Mouse (Mus musculus): ENCODE results near the gene 4930583I09Rik. TPM values are rescaled to one million over a fixed set of nuclear protein-coding genes. Genes with fewer than 3 reads are reported as not detected.

Gene 4930583I09Rik
- polyA plus RNA-seq, 1 experiment, result 0.20 TPM

- no peaks in the 10 kb centered on the region for H3K36me3 ChIP-seq (ENCODE audit: control insufficient read depth, insufficient read depth, low read length)
- no peak for TF ChIP-seq CTCF (IDR thresholded peaks at IDR 0.05; ENCODE audit: control insufficient read depth, insufficient read depth, insufficient replicate concordance, low read depth, low read length)
- no peak for TF ChIP-seq POLR2A (IDR thresholded peaks at IDR 0.05; ENCODE audit: control insufficient read depth, low read depth, low read length)
- no peak overlapping the region for H3K4me3 ChIP-seq (ENCODE audit: control insufficient read depth, low read depth, low read length)
- no peak overlapping the region for H3K27ac ChIP-seq (ENCODE audit: control insufficient read depth, insufficient read depth, low read depth, low read length)
- H3K27me3 ChIP-seq (ENCODE audit: control insufficient read depth, insufficient read depth, low read length), result no peaks in the 10 kb centered on the region
- H3K4me1 ChIP-seq (ENCODE audit: control insufficient read depth, insufficient read depth, low read length), result no peaks in the 10 kb centered on the region
These were observed 14.9 kb downstream of the 4930583I09Rik start for GRCm38 (mm10) chr17:64820841-64821593.

GRCm38 (mm10) chr17:64816298-64816697, 19.6 kb downstream of the 4930583I09Rik start:
- Histone ChIP-seq H3K27me3 (ENCODE audit: control insufficient read depth, insufficient read depth, low read length) (no peaks in the 10 kb centered on the region), H3K27ac (ENCODE audit: control insufficient read depth, insufficient read depth, low read depth, low read length) (no peak overlapping the region), H3K36me3 (ENCODE audit: control insufficient read depth, insufficient read depth, low read length) (no peaks in the 10 kb centered on the region), H3K4me3 (ENCODE audit: control insufficient read depth, low read depth, low read length) (no peak overlapping the region), H3K4me1 (ENCODE audit: control insufficient read depth, insufficient read depth, low read length) (no peaks in the 10 kb centered on the region)
- no peak for TF ChIP-seq CTCF (IDR thresholded peaks at IDR 0.05; ENCODE audit: control insufficient read depth, insufficient read depth, insufficient replicate concordance, low read depth, low read length)
- TF ChIP-seq POLR2A (IDR thresholded peaks at IDR 0.05; ENCODE audit: control insufficient read depth, low read depth, low read length), result no peak

GRCm38 (mm10) chr17:64815806-64816205, 20.1 kb downstream of the 4930583I09Rik start:
- Histone ChIP-seq H3K4me3 (ENCODE audit: control insufficient read depth, low read depth, low read length) (no peak overlapping the region), H3K27me3 (ENCODE audit: control insufficient read depth, insufficient read depth, low read length) (no peaks in the 10 kb centered on the region), H3K36me3 (ENCODE audit: control insufficient read depth, insufficient read depth, low read length) (no peaks in the 10 kb centered on the region), H3K27ac (ENCODE audit: control insufficient read depth, insufficient read depth, low read depth, low read length) (no peak overlapping the region), H3K4me1 (ENCODE audit: control insufficient read depth, insufficient read depth, low read length) (no peaks in the 10 kb centered on the region)
- TF ChIP-seq CTCF (IDR thresholded peaks at IDR 0.05; ENCODE audit: control insufficient read depth, insufficient read depth, insufficient replicate concordance, low read depth, low read length), result no peak

- Histone ChIP-seq H3K27ac (ENCODE audit: control insufficient read depth, insufficient read depth, low read depth, low read length) (no peak overlapping the region), H3K4me3 (ENCODE audit: control insufficient read depth, low read depth, low read length) (no peak overlapping the region), H3K27me3 (ENCODE audit: control insufficient read depth, insufficient read depth, low read length) (no peaks in the 10 kb centered on the region), H3K4me1 (ENCODE audit: control insufficient read depth, insufficient read depth, low read length) (no peaks in the 10 kb centered on the region), H3K36me3 (ENCODE audit: control insufficient read depth, insufficient read depth, low read length) (no peaks in the 10 kb centered on the region)
- TF ChIP-seq POLR2A (IDR thresholded peaks at IDR 0.05; ENCODE audit: control insufficient read depth, low read depth, low read length) (no peak), CTCF (IDR thresholded peaks at IDR 0.05; ENCODE audit: control insufficient read depth, insufficient read depth, insufficient replicate concordance, low read depth, low read length) (no peak)
These were observed 22.3 kb downstream of the 4930583I09Rik start for GRCm38 (mm10) chr17:64813568-64813967.

- Histone ChIP-seq H3K36me3 (ENCODE audit: control insufficient read depth, insufficient read depth, low read length) (no peaks in the 10 kb centered on the region), H3K27ac (ENCODE audit: control insufficient read depth, insufficient read depth, low read depth, low read length) (no peak overlapping the region), H3K27me3 (ENCODE audit: control insufficient read depth, insufficient read depth, low read length) (no peaks in the 10 kb centered on the region), H3K4me3 (ENCODE audit: control insufficient read depth, low read depth, low read length) (no peak overlapping the region), H3K4me1 (ENCODE audit: control insufficient read depth, insufficient read depth, low read length) (no peaks in the 10 kb centered on the region)
- TF ChIP-seq CTCF (IDR thresholded peaks at IDR 0.05; ENCODE audit: control insufficient read depth, insufficient read depth, insufficient replicate concordance, low read depth, low read length) (no peak), POLR2A (IDR thresholded peaks at IDR 0.05; ENCODE audit: control insufficient read depth, low read depth, low read length) (no peak)
These were observed 29.8 kb downstream of the 4930583I09Rik start for GRCm38 (mm10) chr17:64806035-64806589.

GRCm38 (mm10) chr17:64804375-64805124, 31.3 kb downstream of the 4930583I09Rik start:
- H3K27me3 ChIP-seq (ENCODE audit: control insufficient read depth, insufficient read depth, low read length), result no peaks in the 10 kb centered on the region
- TF ChIP-seq CTCF (IDR thresholded peaks at IDR 0.05; ENCODE audit: control insufficient read depth, insufficient read depth, insufficient replicate concordance, low read depth, low read length), result no peak
- no peak for TF ChIP-seq POLR2A (IDR thresholded peaks at IDR 0.05; ENCODE audit: control insufficient read depth, low read depth, low read length)
- no peaks in the 10 kb centered on the region for H3K36me3 ChIP-seq (ENCODE audit: control insufficient read depth, insufficient read depth, low read length)
- H3K4me1 ChIP-seq (ENCODE audit: control insufficient read depth, insufficient read depth, low read length), result no peaks in the 10 kb centered on the region
- no peak overlapping the region for H3K27ac ChIP-seq (ENCODE audit: control insufficient read depth, insufficient read depth, low read depth, low read length)
- H3K4me3 ChIP-seq (ENCODE audit: control insufficient read depth, low read depth, low read length), result no peak overlapping the region

GRCm38 (mm10) chr17:64802956-64803275, 33.0 kb downstream of the 4930583I09Rik start:
- no peaks in the 10 kb centered on the region for H3K4me1 ChIP-seq (ENCODE audit: control insufficient read depth, insufficient read depth, low read length)
- no peak overlapping the region for H3K27ac ChIP-seq (ENCODE audit: control insufficient read depth, insufficient read depth, low read depth, low read length)
- TF ChIP-seq POLR2A (IDR thresholded peaks at IDR 0.05; ENCODE audit: control insufficient read depth, low read depth, low read length) (no peak), CTCF (IDR thresholded peaks at IDR 0.05; ENCODE audit: control insufficient read depth, insufficient read depth, insufficient replicate concordance, low read depth, low read length) (no peak)
- no peaks in the 10 kb centered on the region for H3K27me3 ChIP-seq (ENCODE audit: control insufficient read depth, insufficient read depth, low read length)
- no peak overlapping the region for H3K4me3 ChIP-seq (ENCODE audit: control insufficient read depth, low read depth, low read length)
- no peaks in the 10 kb centered on the region for H3K36me3 ChIP-seq (ENCODE audit: control insufficient read depth, insufficient read depth, low read length)
